Mouse (Mus musculus): ENCODE results near the gene Rps27.

GRCm38 (mm10) chr3:90208662-90209061, 4.8 kb downstream of the Rps27 start:
- no peak for TF ChIP-seq POLR2A (IDR thresholded peaks at IDR 0.05; ENCODE audit: control insufficient read depth, extremely low read depth, insufficient read depth, low read length, poor library complexity)
- TF ChIP-seq CTCF (IDR thresholded peaks at IDR 0.05; ENCODE audit: borderline replicate concordance, control insufficient read depth, extremely low read depth, insufficient read depth, low read length, poor library complexity), result no peak
